Mouse (Mus musculus) lung, postnatal 4 days (tissue): ENCODE measurements at regions not wholly inside any gene's neighbourhood (a gene's known extent, or its start where the extent isn't known, plus 50 kb on each side); places are given as distances from the start of the nearest gene placed in this dataset.
A peak's percentile ranks its signal among the peaks of the same experiment; 100 is the strongest.
"Not testable (repeated sequence)": the region's sequence is repeated elsewhere in the genome, so short reads cannot be mapped to it uniquely, and the experiment has no call there.

Source experiments
- DNase-seq, 2 experiments: peaks; one replicate each; pipeline ENCODE4 v3.0.0; 2021

DNA sequence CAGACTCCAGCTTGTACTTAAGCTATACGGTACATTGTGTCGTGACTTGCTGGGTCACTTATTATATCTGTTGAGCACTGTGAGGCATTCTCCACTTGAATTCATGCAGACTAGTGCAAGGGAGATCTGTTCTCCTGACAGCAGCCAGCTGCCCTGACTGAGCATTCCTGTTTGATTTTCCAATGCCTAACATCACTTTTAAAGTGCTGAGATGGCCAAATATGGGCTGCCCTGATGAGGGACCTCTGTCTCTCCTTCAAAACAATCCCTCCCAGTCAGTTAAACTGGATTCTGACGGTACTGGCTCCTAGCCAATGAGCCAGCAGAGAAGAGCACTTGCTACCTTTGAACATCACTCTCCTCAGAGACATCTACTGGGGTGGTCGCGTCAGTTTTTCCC is 57.6 kb upstream of the Lekr1 start:
- no peak for DNase-seq

DNA sequence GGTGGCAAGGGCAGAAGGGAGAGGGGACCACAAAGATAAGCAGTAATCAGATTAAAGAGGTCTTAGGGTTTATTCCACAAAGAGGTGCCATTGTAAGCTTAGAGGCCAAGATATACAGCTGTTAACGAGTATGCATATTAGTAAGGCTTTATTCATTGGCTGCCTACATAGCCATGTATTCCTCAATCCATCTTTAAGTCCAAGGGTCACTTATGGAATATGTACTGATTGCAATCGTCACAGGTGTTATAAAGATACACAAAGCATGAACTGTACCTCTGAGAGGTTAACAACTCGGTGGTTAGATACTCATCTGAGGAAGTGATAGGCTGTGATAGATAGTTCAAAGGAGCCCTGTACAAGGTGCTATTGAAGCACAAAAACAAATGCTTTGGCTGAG is 54.3 kb upstream of the Lekr1 start:
- no peak for DNase-seq

DNA sequence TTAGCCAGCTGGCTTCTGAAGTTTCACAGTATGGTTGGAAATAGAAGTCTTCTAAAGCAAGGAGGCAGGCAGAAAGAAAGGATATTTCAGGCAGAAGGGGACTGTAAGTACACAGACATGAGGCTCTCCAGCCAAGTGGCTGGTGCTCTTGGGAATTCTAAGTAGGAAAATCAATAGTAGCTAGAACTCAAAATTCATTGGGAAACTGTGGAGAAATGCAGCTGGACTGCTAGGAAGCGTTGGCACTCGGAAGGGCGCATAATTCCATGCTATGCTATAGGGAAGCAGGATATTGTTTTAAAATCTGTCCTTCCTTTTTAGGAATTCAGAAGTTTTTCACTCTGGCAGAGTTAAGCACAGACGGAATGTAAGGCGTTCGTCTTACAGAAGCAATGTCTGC is 53.6 kb upstream of the Lekr1 start:
- peak in 1 of 2 experiments; percentile 26 for DNase-seq

DNA sequence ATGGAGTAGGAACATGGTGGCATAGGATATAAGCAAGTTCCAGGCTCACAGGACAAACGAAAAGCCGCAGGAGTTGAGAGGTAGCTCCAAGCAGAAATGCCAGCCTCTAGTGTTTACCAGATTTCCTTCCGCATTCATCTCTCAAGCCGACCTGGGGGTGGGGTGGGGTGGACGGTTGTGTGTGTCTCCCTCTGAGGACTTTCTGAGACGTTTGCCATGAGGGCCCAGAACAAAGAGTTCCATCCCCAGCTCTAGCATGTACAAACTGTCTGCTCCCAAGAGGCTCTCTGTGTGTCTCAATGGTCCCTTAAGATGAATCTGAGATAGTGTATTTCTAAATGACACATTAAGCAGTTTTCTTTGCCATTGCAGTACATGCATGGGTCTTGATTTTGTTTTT is 53.1 kb upstream of the Lekr1 start:
- peak; percentile 21 to 57 for DNase-seq

DNA sequence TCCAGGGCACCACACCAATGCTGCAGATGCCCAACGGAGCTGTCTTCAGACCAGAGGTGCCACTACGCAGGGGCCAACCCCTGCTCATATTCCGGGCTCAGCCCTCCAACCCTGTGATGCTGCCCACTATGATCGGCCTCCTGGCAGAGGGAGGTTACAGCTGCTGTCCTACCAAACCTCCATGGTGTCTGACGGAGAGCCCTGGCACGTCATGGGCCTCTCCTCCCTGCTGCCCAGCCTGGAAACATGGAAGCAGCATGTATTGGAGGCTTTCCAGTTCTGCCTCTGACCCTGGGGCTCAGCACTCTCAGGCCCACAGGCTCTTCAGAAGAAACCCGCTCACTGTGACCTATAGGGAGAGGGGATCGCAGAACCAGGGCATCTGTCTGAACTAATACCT is 51.1 kb upstream of the Lekr1 start:
- DNase-seq: not testable (repeated sequence)
